Mouse (Mus musculus) limb, embryonic 14.5 days (tissue): ENCODE results near the gene Syde2. TPM values are rescaled to one million over a fixed set of nuclear protein-coding genes. Genes with fewer than 3 reads are reported as not detected.

Experiments used
- ATAC-seq: fragments of 200-750 bp; cut with Nextera tagmentation; 2 replicates; pipeline ENCODE4 v1.8.0; 2017; ENCODE audit warnings: low read depth, moderate number of reproducible peaks, moderate TSS enrichment; ENCODE audit not compliant: low FRiP score
- DNase-seq: peaks from one replicate; pipeline ENCODE4 v3.0.0-alpha.2; 2015; ENCODE audit warnings: low spot score
- H3K27ac ChIP-seq: fragments of 300-500 bp; sonication (generic); replicated peaks from 2 replicates; pipeline ENCODE4 v1.5.1; 2014; ENCODE audit warnings: low read depth, mild to moderate bottlenecking, low read length, moderate library complexity, mixed read lengths
- H3K27me3 ChIP-seq: fragments of 300-500 bp; sonication (generic); 2 replicates; pipeline ENCODE4 v1.6.1; 2014; ENCODE audit warnings: low read length, mixed read lengths; ENCODE audit not compliant: control insufficient read depth, insufficient read depth
- H3K36me3 ChIP-seq: fragments of 300-500 bp; sonication (generic); 2 replicates; pipeline ENCODE4 v1.6.1; 2014; ENCODE audit warnings: mild to moderate bottlenecking, low read length, moderate library complexity, mixed read lengths; ENCODE audit not compliant: control insufficient read depth, insufficient read depth
- H3K4me1 ChIP-seq: fragments of 300-500 bp; sonication (generic); 2 replicates; pipeline ENCODE4 v1.6.1; 2014; ENCODE audit warnings: antibody characterized with exemption, low read length, mixed read lengths; ENCODE audit not compliant: control insufficient read depth, insufficient read depth
- H3K4me2 ChIP-seq: fragments of 300-500 bp; sonication (generic); replicated peaks from 2 replicates; pipeline ENCODE4 v1.6.1; 2014; ENCODE audit warnings: low read depth, mild to moderate bottlenecking, low read length, moderate library complexity; ENCODE audit not compliant: severe bottlenecking
- H3K4me3 ChIP-seq: fragments of 300-500 bp; sonication (generic); replicated peaks from 2 replicates; pipeline ENCODE4 v1.5.1; 2014; ENCODE audit warnings: low read length
- H3K9ac ChIP-seq: fragments of 300-500 bp; sonication (generic); 2 replicates; pipeline ENCODE4 v1.6.1; 2014; ENCODE audit warnings: mild to moderate bottlenecking, low read depth, low read length, moderate library complexity; ENCODE audit not compliant: severe bottlenecking
- H3K9me3 ChIP-seq: fragments of 300-500 bp; sonication (generic); 2 replicates; pipeline ENCODE4 v1.6.1; 2016; ENCODE audit warnings: low read length; ENCODE audit not compliant: control insufficient read depth
- POLR2A ChIP-seq: fragments of 200-500 bp; IDR thresholded peaks from 2 replicates; pipeline ENCODE4 v1.8.0; 2012; ENCODE audit warnings: inconsistent platforms, mild to moderate bottlenecking, moderate library complexity, borderline replicate concordance; ENCODE audit not compliant: insufficient read depth, insufficient read length; ENCODE audit errors: extremely low read depth
- WGBS: fragments of 180-500 bp; shearing (Covaris S2); extraction: QIAGEN DNeasy Blood & Tissue Kit; methylation state at CpG from one replicate; pipeline ENCODE4 v1.1.7; 2014; 5-methylcytosine and 5-hydroxymethylcytosine counted together
- polyA plus RNA-seq, 2 experiments: library from polyadenylated mRNA; depleted of rRNA in 1 of 2; stranded (reverse) in 1 of 2; unstranded in 1 of 2; fragments of >200 nt; fragmentation: Nextera tagmentation in 1 of 2; extraction: Ambion mirVana in 1 of 2; gene quantifications; 2 replicates each; pipeline versions ENCODE4 v1.2.1 to v1.2.3; 2012 to 2014

Gene Syde2
- polyA plus RNA-seq, 2 experiments, result 2.8 to 6.0 TPM

DNA sequence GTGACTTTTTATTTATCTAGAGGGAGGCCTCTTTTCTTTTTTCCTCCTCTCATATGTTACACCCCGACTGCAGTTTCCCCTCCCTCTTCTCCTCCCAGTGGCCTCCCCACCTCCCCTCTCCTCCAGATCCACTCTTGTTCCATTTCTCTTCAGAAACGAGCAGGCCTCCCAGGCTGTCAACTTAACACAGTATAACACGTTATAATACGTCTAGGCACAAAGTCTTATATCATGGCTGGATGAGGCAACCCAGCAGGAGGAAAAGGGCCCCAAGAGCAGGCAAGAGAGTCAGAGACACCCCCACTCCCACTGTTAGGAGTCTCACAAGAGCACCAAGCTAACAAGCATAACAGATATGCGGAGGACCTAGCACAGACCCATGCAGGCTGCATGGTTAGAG lies 45.3 kb downstream of the Syde2 start:
- no peak for DNase-seq
- WGBS, result 76% methylated on average over 5 of the region's 5 CpGs

GRCm38 (mm10) chr3:146037906-146038305 lies 50.2 kb downstream of the Syde2 start:
- 61% methylated on average over 15 of the region's 15 CpGs for WGBS
- DNase-seq (no peak), ATAC-seq (no peak)
- Histone ChIP-seq H3K4me3 (no peak overlapping the region), H3K27me3 (no peaks in the 10 kb centered on the region), H3K9ac (no peak overlapping the region), H3K4me1 (no peaks in the 10 kb centered on the region), H3K4me2 (no peak overlapping the region), H3K27ac (no peak overlapping the region), H3K9me3 (peaks cover 8% of the 10 kb centered on the region; the same call in 1 of the 2 replicates), H3K36me3 (no peaks in the 10 kb centered on the region)
- no peak for TF ChIP-seq POLR2A

More for the DNA sequence above, 45.3 kb downstream of the Syde2 start:
- H3K36me3 ChIP-seq, result no peaks in the 10 kb centered on the region
- TF ChIP-seq POLR2A, result no peak
- H3K4me3 ChIP-seq, result no peak overlapping the region
- no peak overlapping the region for H3K9ac ChIP-seq
- no peaks in the 10 kb centered on the region for H3K27me3 ChIP-seq
- 0 out of 2 replicates have a peak, but pooled peaks cover 4% of the 10 kb centered on the region for H3K9me3 ChIP-seq
- H3K4me2 ChIP-seq, result no peak overlapping the region
- H3K4me1 ChIP-seq, result peaks cover 3% of the 10 kb centered on the region; the same call in 1 of the 2 replicates
- no peak for ATAC-seq
- H3K27ac ChIP-seq, result no peak overlapping the region

DNA sequence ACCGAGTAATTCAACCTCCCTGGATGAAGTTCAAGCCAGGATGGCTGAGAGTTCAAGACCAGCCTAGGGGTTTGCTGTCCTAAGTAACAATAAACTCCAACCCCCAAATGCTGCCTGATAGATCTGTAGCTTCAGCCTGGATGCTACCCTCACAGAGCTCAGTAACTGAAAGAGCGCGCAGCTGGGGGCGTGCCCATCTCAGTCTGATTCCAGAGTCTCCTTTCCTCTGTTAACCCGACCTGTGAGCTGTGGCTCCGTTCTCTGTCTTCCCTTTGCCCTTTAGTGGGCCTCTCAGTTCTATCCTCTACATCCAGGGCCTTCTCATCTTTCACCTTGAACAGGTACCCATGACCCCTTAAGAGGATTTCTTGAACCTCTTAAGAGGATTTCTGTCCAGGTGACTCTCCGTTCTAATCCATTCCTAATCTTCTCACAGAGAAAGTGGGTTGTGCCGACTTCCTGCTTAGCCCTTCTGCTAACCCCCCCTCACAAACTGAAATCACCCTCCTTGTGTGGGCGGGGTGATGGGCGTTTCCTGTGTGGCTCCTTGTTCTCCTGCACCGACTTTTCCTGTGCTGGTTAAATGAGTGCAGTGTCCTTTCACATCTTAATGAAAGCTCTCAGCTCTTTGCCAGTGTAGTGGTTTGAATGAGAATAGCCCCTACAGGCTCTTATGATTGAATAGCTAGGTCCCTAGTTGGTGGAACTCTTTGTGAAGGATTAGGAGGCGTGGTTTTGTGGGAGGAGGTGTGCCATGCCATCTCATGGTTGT lies 51.6 kb downstream of the Syde2 start:
- WGBS, result 74% methylated on average over 12 of the region's 12 CpGs
- Histone ChIP-seq H3K4me1 (no peaks in the 10 kb centered on the region), H3K27ac (no peak overlapping the region), H3K27me3 (no peaks in the 10 kb centered on the region), H3K9ac (no peak overlapping the region), H3K4me2 (no peak overlapping the region), H3K36me3 (no peaks in the 10 kb centered on the region), H3K4me3 (no peak overlapping the region), H3K9me3 (peaks cover 5% of the 10 kb centered on the region; the same call in 1 of the 2 replicates)
- TF ChIP-seq POLR2A, result no peak
- DNase-seq (no peak), ATAC-seq (no peak)

- H3K9ac ChIP-seq, result no peak overlapping the region
- no peak overlapping the region for H3K27ac ChIP-seq
- no peaks in the 10 kb centered on the region for H3K27me3 ChIP-seq
- no peak overlapping the region for H3K4me2 ChIP-seq
- no peak overlapping the region for H3K4me3 ChIP-seq
- no peaks in the 10 kb centered on the region for H3K4me1 ChIP-seq
- no peaks in the 10 kb centered on the region for H3K36me3 ChIP-seq
- H3K9me3 ChIP-seq, result peaks cover 5% of the 10 kb centered on the region; the same call in 1 of the 2 replicates
- no peak for ATAC-seq
- no peak for DNase-seq
- 88% methylated on average over 11 of the region's 11 CpGs for WGBS
- TF ChIP-seq POLR2A, result no peak
Measured at GRCm38 (mm10) chr3:146041382-146041781, 53.7 kb downstream of the Syde2 start.

DNA sequence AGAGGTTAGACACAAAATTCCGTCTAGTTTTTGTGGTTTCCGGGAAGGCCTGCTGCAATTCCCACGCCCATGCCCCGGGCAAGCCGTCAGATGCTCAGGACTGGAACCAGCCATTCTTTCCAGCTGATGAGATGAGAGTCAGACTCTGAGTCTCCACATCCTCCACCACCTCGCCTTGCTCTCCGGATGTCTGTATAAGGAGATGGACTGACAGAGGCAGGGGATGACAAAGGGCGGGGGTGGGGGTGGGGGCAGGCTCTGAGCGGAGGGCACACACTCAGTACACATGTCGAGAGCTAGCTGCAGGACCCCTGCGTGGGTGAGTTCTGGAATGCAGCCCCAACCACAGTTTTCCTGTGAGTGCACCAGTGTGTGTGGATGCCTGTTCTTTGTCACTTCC lies 57.3 kb downstream of the Syde2 start:
- 0 out of 2 replicates have a peak, but pooled peaks have one; percentile 41 for ATAC-seq
- peak; percentile 17 for DNase-seq
- Histone ChIP-seq H3K36me3 (no peaks in the 10 kb centered on the region), H3K4me2 (no peak overlapping the region), H3K9me3 (peaks cover 1% of the 10 kb centered on the region; the same call in 1 of the 2 replicates), H3K27ac (no peak overlapping the region), H3K27me3 (no peaks in the 10 kb centered on the region), H3K9ac (no peak overlapping the region), H3K4me3 (no peak overlapping the region), H3K4me1 (peaks cover 10% of the 10 kb centered on the region)
- no peak for TF ChIP-seq POLR2A
- WGBS, result 44% methylated on average over 11 of the region's 11 CpGs
